Mouse (Mus musculus) heart, embryonic 15.5 days (tissue): ENCODE measurements around the gene Disp2. TPM values are rescaled to one million over a fixed set of nuclear protein-coding genes. Genes with fewer than 3 reads are reported as not detected.

Experiments
- ATAC-seq: fragments of 200-750 bp; cut with Nextera tagmentation; replicated peaks from 2 replicates; pipeline ENCODE4 v1.8.0; 2017; ENCODE audit warnings: low read depth, moderate TSS enrichment; ENCODE audit not compliant: insufficient number of reproducible peaks, insufficient read depth, low FRiP score
- H3K27ac ChIP-seq: fragments of 300-500 bp; sonication (generic); 2 replicates; pipeline ENCODE4 v1.5.1; 2015; ENCODE audit warnings: mild to moderate bottlenecking, inconsistent platforms
- H3K27me3 ChIP-seq: fragments of 300-500 bp; sonication (generic); 2 replicates; pipeline ENCODE4 v1.6.1; 2015; ENCODE audit warnings: inconsistent platforms
- H3K36me3 ChIP-seq: fragments of 300-500 bp; sonication (generic); 2 replicates; pipeline ENCODE4 v1.6.1; 2015; ENCODE audit warnings: mild to moderate bottlenecking, inconsistent platforms
- H3K4me1 ChIP-seq: fragments of 300-500 bp; sonication (generic); replicated peaks from 2 replicates; pipeline ENCODE4 v1.6.1; 2015; ENCODE audit warnings: inconsistent platforms
- H3K4me2 ChIP-seq: fragments of 300-500 bp; sonication (generic); 2 replicates; pipeline ENCODE4 v1.6.1; 2015; ENCODE audit warnings: inconsistent platforms, mild to moderate bottlenecking, moderate library complexity
- H3K4me3 ChIP-seq: fragments of 300-500 bp; sonication (generic); 2 replicates; pipeline ENCODE4 v1.5.1; 2015; ENCODE audit warnings: mild to moderate bottlenecking, inconsistent platforms
- H3K9ac ChIP-seq: fragments of 300-500 bp; sonication (generic); 2 replicates; pipeline ENCODE4 v1.6.1; 2015; ENCODE audit warnings: mild to moderate bottlenecking, inconsistent platforms
- H3K9me3 ChIP-seq: fragments of 300-500 bp; sonication (generic); replicated peaks from 2 replicates; pipeline ENCODE4 v1.6.1; 2016; ENCODE audit warnings: inconsistent platforms
- WGBS: fragments of 180-500 bp; shearing (Covaris S2); methylation state at CpG from one replicate; pipeline ENCODE4 v1.1.7; 2015; ENCODE audit warnings: mixed read lengths; 5-methylcytosine and 5-hydroxymethylcytosine counted together
- polyA plus RNA-seq: library from polyadenylated mRNA; unstranded; fragments of >200 nt; fragmentation: Nextera tagmentation; extraction: Ambion mirVana; gene quantifications from 2 replicates; pipeline ENCODE4 v1.2.1, GENCODE M21; 2015

Gene Disp2
- polyA plus RNA-seq, 1 experiment from 2014 or later = 0.20 TPM

- ATAC-seq = no peak
- H3K27me3 ChIP-seq = no peaks in the 10 kb centered on the region
Observed at GRCm38 (mm10) chr2:118846246-118846645, 66.7 kb downstream of the Disp2 start.

DNA sequence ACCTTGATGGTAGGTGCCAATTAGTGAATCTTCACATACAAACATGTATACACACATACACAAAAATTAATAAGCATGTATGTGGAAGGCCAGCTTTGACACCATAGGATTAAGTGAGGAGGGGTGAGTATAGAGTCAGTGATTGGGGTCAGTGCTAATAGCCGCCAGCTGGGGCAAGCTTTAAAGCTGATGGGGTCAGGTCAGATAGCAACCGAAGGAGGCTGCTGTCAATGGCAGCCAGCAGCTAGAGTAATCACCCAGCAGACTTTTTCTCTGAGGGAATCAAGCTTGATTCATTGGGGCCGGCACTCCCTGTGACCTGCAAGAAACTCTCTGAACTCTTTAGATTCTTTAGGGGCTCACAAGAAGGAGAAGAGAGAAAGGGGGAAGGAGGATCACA, 72.2 kb downstream of the Disp2 start:
- WGBS = 27% methylated on average over 3 of the region's 3 CpGs

More at GRCm38 (mm10) chr2:118846246-118846645, 66.7 kb downstream of the Disp2 start:
- H3K9ac ChIP-seq = no peak overlapping the region
- no peak overlapping the region for H3K4me3 ChIP-seq
- no peak overlapping the region for H3K4me2 ChIP-seq
- H3K36me3 ChIP-seq = no peaks in the 10 kb centered on the region
- WGBS = 44% methylated on average over 7 of the region's 7 CpGs
- no peaks in the 10 kb centered on the region for H3K9me3 ChIP-seq
- peaks cover 4% of the 10 kb centered on the region; the same call in 1 of the 2 replicates for H3K4me1 ChIP-seq
- H3K27ac ChIP-seq = no peak overlapping the region

More for the DNA sequence above, 72.2 kb downstream of the Disp2 start:
- Histone ChIP-seq H3K4me1 (no peaks in the 10 kb centered on the region), H3K4me3 (no peak overlapping the region), H3K36me3 (no peaks in the 10 kb centered on the region), H3K27me3 (no peaks in the 10 kb centered on the region), H3K9ac (no peak overlapping the region), H3K27ac (no peak overlapping the region), H3K4me2 (no peak overlapping the region), H3K9me3 (no peaks in the 10 kb centered on the region)
- ATAC-seq = no peak

Other genes starting within 250 kb of the Disp2 start
- 1.9 and 3.8 TPM in 2 replicates for gene Bmf, start 230.0 kb upstream of the Disp2 start, polyA plus RNA-seq
- 56.7 and 74.8 TPM in 2 replicates for gene Bub1b, start 181.5 kb upstream of the Disp2 start, polyA plus RNA-seq
- gene Pak6, start 116.4 kb upstream of the Disp2 start, polyA plus RNA-seq = 10.1 and 11.0 TPM in 2 replicates
- gene Ankrd63, start 75.8 kb upstream of the Disp2 start, polyA plus RNA-seq = 2.7 and 3.6 TPM in 2 replicates
- gene Plcb2, start 51.3 kb upstream of the Disp2 start, polyA plus RNA-seq = 3.2 and 3.8 TPM in 2 replicates
- gene Inafm2, start 34.0 kb upstream of the Disp2 start, polyA plus RNA-seq = 42.1 and 44.7 TPM in 2 replicates
- 2.4 and 3.0 TPM in 2 replicates for gene Ccdc9b, start 17.1 kb upstream of the Disp2 start, polyA plus RNA-seq
- gene Phgr1, start 7.0 kb upstream of the Disp2 start, polyA plus RNA-seq = not detected in 2 replicates
- gene Knstrn, start 34.3 kb downstream of the Disp2 start, polyA plus RNA-seq = 89.0 and 92.2 TPM in 2 replicates
- gene Ivd, start 82.2 kb downstream of the Disp2 start, polyA plus RNA-seq = 80.6 and 87.9 TPM in 2 replicates
- 3.3 and 5.1 TPM in 2 replicates for gene Bahd1, start 120.7 kb downstream of the Disp2 start, polyA plus RNA-seq
- 16.5 and 20.5 TPM in 2 replicates for gene Chst14, start 146.8 kb downstream of the Disp2 start, polyA plus RNA-seq
- gene Ccdc32, start 249.7 kb downstream of the Disp2 start, polyA plus RNA-seq = 16.8 and 17.7 TPM in 2 replicates